Mouse (Mus musculus): Measurements from ENCODE around the gene Mea1. TPM values are rescaled to one million over a fixed set of nuclear protein-coding genes. Genes with fewer than 3 reads are reported as not detected.

Gene Mea1
- polyA plus RNA-seq, 1 experiment, result 106 TPM

Other genes starting within 250 kb of the Mea1 start
- gene Crip3, start 249.9 kb upstream of the Mea1 start, polyA plus RNA-seq (2012; rRNA removed), result 0.76 and 1.6 TPM in 2 replicates
- not detected in 2 replicates for gene Slc22a7, start 240.3 kb upstream of the Mea1 start, polyA plus RNA-seq (2012; rRNA removed)
- 0.06 and 0.07 TPM in 2 replicates for gene Ttbk1, start 191.1 kb upstream of the Mea1 start, polyA plus RNA-seq (2012; rRNA removed)
- gene Dnph1, start 182.1 kb upstream of the Mea1 start, polyA plus RNA-seq (2012; rRNA removed), result 6.1 and 7.0 TPM in 2 replicates
- gene Cul9, start 132.4 kb upstream of the Mea1 start, polyA plus RNA-seq (2012; rRNA removed), result 22.9 and 29.3 TPM in 2 replicates
- gene Srf, start 122.6 kb upstream of the Mea1 start, polyA plus RNA-seq (2012; rRNA removed), result 122 and 145 TPM in 2 replicates
- 14.9 and 21.1 TPM in 2 replicates for gene Ptk7, start 49.3 kb upstream of the Mea1 start, polyA plus RNA-seq (2012; rRNA removed)
- gene Klc4, start 32.8 kb upstream of the Mea1 start, polyA plus RNA-seq (2012; rRNA removed), result 16.5 and 21.6 TPM in 2 replicates
- gene Mrpl2, start 32.6 kb upstream of the Mea1 start, polyA plus RNA-seq (2012; rRNA removed), result 49.8 and 54.6 TPM in 2 replicates
- gene Cul7, start 28.5 kb upstream of the Mea1 start, polyA plus RNA-seq (2012; rRNA removed), result 23.5 and 29.9 TPM in 2 replicates
- 37.1 and 44.6 TPM in 2 replicates for gene Rrp36, start 4.4 kb upstream of the Mea1 start, polyA plus RNA-seq (2012; rRNA removed)
- 56.6 and 59.4 TPM in 2 replicates for gene Klhdc3, start 2.1 kb downstream of the Mea1 start, polyA plus RNA-seq (2012; rRNA removed)
- 42.6 and 46.2 TPM in 2 replicates for gene Ppp2r5d, start 26.3 kb downstream of the Mea1 start, polyA plus RNA-seq (2012; rRNA removed)
- gene Pex6, start 32.7 kb downstream of the Mea1 start, polyA plus RNA-seq (2012; rRNA removed), result 30.1 and 34.3 TPM in 2 replicates
- gene Gnmt, start 50.4 kb downstream of the Mea1 start, polyA plus RNA-seq (2012; rRNA removed), result 0.78 and 1.2 TPM in 2 replicates
- gene Cnpy3, start 73.4 kb downstream of the Mea1 start, polyA plus RNA-seq (2012; rRNA removed), result 64.3 and 66.7 TPM in 2 replicates
- gene Ptcra, start 84.9 kb downstream of the Mea1 start, polyA plus RNA-seq (2012; rRNA removed), result 0.06 TPM in 1 of 2 replicates, not detected in the other
- 38.8 and 48.8 TPM in 2 replicates for gene 2310039H08Rik, start 93.8 kb downstream of the Mea1 start, polyA plus RNA-seq (2012; rRNA removed)
- 66.8 and 70.0 TPM in 2 replicates for gene Rpl7l1, start 103.9 kb downstream of the Mea1 start, polyA plus RNA-seq (2012; rRNA removed)
- gene Bicral, start 179.7 kb downstream of the Mea1 start, polyA plus RNA-seq (2012; rRNA removed), result 9.1 and 15.2 TPM in 2 replicates
- 20.3 and 21.5 TPM in 2 replicates for gene Tbcc, start 211.9 kb downstream of the Mea1 start, polyA plus RNA-seq (2012; rRNA removed)
- gene Prph2, start 231.7 kb downstream of the Mea1 start, polyA plus RNA-seq (2012; rRNA removed), result not detected in 2 replicates